Mouse (Mus musculus) embryo, embryonic 10 days (tissue): Measurements from ENCODE around the gene Psme2.

Experiments
- DNase-seq: peaks from one replicate; pipeline ENCODE4 v3.0.0-alpha.2; 2015; ENCODE audit warnings: low spot score

Gene Psme2

DNA sequence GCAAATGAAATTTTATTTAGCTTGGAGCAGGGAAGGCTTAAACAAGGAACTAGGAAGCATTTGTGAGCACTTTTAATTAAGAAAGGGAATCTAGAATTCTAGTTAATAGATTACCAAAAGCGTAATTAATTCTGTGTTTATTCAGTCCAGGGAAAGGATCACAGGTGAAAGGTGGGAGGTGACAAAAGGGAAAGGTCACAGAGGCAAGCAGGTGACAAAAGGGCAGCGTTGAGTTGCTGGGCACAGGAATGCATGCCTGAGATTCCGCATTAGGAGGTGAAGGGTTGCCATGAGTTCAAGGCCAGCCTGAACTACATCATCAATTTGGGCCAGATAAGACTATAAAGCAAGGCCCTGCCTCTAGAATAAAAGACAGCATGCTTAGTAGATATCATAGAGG, 23.4 kb downstream of the Psme2 start:
- no peak for DNase-seq

- DNase-seq: no peak
Measured at GRCm38 (mm10) chr14:55565748-55566147, 25.2 kb downstream of the Psme2 start.

DNA sequence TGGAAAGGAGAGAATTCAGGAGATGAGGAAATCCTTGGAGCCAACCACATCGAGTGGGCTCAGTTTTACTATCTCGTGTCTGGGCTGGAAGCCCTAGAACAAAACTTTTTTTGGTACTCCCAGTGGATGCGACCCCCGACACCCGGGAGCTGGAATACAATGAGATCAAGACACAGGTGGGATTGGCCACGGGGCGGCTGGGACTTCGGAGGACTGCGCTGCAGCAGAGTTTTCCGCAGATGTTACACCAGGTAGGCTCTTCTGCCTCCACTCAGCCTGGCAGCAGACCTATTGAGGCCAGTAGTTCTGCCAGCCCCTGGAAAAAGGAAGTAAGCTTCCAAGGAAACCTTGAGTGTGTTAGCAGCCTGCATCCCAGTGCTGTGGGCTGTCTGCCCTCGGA, 27.7 kb downstream of the Psme2 start:
- no peak for DNase-seq

DNA sequence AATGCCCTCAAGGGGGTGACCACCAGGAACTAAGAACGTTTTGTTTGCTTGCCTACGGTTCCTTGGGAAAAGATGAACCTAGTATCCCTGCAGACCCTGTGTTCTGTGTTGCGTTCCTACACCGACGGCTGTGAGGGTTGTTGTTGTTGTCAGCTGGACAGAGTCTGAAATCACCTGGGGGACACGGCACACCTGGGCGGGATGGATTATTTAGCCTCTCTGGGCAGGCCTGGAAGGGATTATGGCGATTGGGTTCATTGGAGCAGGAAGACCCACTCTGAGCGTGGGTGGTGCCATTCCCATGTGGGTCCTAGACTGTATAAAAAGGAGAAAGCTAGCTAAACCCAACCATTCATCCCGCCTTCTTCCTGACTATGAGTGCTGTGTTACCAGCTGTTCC, 29.1 kb downstream of the Psme2 start:
- no peak for DNase-seq

- peak; percentile 98 for DNase-seq
Measured at GRCm38 (mm10) chr14:55560202-55561073, 30.5 kb downstream of the Psme2 start, which contains the start of gene A730061H03Rik. Gene A730061H03Rik, minus strand, starts transcription at chr14:55560406.

GRCm38 (mm10) chr14:55559799-55560201, 31.1 kb downstream of the Psme2 start, which contains the start of gene Dcaf11:
Gene Dcaf11, plus strand, starts transcription at chr14:55560006.
- peak; percentile 97 for DNase-seq

DNA sequence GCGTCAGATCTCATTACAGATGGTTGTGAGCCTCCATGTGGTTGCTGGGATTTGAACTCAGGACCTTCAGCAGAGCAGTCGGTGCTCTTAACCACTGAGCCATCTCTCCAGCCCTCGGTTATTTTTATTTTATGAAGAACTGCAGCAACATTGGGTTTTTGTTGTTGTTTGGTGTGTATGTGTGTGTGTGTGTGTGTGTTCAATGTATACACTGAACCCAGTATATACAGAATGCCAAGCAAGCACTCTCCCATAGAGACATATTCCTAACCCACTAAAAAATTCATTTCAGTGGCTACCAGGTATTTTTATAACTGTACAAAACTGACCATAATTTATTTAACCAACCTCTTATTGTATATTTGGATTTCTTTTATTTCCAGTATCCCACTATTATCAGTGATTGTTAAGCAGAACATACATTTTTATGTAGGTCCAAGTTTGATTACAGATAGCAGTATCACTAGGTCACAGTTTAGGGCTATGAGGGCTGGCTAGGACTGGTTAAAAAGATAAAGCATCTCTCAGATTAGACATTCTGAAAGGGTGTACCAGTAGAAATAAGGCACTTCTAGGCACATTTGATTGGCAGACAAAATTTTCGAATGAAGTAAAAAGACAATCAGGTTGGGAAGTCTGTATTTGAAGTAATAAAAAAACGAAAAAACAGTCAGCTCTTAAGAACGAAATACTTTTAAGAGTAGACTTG, 32.0 kb downstream of the Psme2 start:
- DNase-seq: no peak

DNA sequence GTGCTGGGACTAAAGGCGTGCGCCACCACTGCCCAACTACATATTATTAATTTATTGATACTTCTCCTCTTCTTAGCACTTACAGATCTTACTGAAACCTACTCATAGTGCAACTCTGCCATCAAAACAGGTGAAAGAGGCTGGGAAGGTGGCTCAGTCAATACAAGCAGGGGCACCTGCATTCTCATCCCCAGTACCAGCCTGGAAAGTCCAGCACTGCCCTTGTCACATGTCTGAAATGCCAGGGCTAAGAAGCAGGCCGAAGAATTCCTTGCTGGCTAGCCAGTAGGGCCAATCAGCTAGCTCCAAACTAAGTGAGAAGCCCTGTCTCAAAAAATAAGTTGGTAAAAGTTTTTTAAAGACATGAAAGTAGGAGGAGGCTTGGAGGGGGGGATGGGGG, 33.3 kb downstream of the Psme2 start:
- DNase-seq: no peak

DNA sequence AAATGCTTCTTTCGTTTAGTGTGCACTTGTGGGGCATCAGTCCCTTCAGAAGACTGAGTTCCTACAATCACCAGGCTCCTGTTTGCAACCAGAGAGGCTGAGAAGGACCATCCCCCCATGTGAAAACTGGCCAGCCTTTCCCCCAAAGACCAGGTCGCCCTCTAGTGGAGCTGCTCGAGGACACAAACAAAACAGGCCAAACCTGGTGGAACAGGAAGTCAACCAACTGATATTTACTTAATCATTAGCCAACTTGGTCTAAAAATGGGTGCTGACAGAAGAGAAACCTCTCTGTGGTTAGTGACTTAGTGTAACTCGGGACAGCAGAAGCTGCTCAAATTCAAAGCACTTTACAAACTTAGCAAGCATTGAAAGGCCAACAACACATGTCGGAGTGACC, 33.9 kb downstream of the Psme2 start:
- peak; percentile 84 for DNase-seq

- DNase-seq: no peak
Measured at GRCm38 (mm10) chr14:55555788-55556187, 35.1 kb downstream of the Psme2 start.

DNA sequence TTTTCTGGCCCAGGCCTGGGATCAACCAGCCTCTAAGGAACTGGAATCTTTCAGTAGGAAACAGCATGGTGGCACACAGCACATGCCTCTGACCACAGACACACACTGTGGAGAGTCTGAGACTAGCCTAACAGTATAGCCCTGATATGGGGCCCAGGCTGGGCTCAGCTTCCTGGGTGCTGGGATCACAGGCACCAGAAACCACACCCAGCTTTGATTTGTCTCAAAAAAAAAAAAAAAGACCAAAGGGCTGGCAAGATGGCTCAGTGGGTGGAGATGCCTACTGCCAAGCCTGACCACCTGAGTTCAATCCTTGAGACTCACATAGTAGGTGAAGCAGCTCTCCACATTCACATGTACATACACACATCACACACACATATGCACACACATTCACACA, 36.3 kb downstream of the Psme2 start:
- DNase-seq: no peak

DNA sequence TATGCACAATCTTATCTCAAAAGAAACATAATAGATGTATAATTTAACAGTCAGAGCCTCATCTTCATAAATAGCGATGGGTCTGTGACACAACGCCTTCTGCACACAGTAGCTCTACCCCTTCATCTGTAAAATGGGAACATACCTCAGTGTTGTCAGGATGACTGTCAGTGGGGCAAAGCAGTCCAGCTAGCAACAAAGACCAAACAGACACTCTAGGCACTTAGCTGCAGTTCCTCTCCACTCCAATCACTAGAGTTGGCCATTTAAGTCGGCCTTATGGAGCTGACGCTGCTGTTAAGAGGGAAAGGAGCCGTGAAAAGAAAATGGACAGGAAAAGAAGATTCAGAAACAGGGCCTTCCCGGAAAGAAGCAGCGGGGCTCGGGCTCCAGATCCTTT, 39.1 kb downstream of the Psme2 start:
- DNase-seq: no peak

DNA sequence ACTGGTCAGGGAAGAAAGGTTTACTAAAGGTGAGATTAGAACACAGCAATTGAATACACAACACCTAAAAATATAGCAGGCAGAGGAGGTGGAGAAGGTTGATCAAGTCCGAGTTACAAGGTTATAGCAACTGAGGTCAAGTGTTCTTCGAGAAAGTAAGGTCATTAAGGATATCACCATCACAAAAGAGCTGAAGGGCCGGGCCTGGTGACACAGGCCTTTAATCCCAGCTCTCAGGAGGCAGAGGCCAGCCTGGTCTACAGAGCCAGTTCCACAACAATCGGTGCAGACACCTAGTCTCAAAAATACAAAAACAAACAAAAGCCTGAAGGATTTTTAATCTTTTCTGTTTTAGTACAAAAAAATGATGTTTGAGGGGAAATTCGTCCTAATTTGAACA, 39.6 kb downstream of the Psme2 start:
- no peak for DNase-seq

- no peak for DNase-seq
Measured at GRCm38 (mm10) chr14:55550191-55550590, 40.7 kb downstream of the Psme2 start.

GRCm38 (mm10) chr14:55544334-55544733, 46.6 kb downstream of the Psme2 start:
- no peak for DNase-seq

GRCm38 (mm10) chr14:55542268-55542667, 48.6 kb downstream of the Psme2 start:
- DNase-seq: no peak

DNA sequence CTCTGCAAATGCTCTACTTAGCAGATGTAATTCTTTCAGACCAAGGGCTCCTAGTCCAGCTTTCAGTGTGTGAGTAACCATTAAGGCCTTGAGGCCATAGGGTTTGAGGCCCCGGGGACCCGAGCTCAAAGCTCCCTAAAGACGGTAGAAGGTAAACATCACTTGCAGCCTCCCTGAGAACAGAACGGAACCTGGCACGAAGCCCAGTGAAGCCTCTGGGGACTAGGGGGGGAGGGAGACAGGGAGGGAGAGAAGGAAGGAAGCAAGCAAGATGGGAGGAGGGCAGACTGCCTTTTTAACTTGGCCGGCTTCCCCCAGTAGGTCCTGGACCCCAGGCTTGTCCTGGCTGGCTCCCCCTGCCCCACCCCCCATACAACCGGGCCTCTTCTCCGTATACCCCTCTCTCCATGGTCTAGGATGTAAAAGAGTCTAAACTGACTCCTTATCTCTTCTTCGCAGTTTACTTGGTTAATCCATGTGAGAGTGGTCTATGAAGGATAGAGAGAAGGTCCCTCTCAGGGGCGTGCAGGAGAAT, 50.1 kb downstream of the Psme2 start:
- DNase-seq: no peak

- DNase-seq: peak; percentile 91
Measured at GRCm38 (mm10) chr14:55540067-55540786, 50.7 kb downstream of the Psme2 start, which contains the start of gene Pck2. Gene Pck2, plus strand, starts transcription at chr14:55540266.
